Mouse (Mus musculus) intestine, postnatal 0 days (tissue): ENCODE measurements around the gene Trf. TPM values are rescaled to one million over a fixed set of nuclear protein-coding genes. Genes with fewer than 3 reads are reported as not detected.
"Not testable (repeated sequence)": the region's sequence is repeated elsewhere in the genome, so short reads cannot be mapped to it uniquely, and the experiment has no call there.

Source experiments
- ATAC-seq: fragments of 200-750 bp; cut with Nextera tagmentation; 2 replicates; pipeline ENCODE4 v1.8.0; 2017; ENCODE audit warnings: mild to moderate bottlenecking, moderate TSS enrichment, moderate library complexity
- H3K27ac ChIP-seq: fragments of 300-500 bp; sonication (generic); 2 replicates; pipeline ENCODE4 v1.5.1; 2014; ENCODE audit warnings: mild to moderate bottlenecking, low read depth, low read length, moderate library complexity
- H3K27me3 ChIP-seq: fragments of 300-500 bp; sonication (generic); replicated peaks from 2 replicates; pipeline ENCODE4 v1.6.1; 2014; ENCODE audit warnings: low read length, mixed read lengths; ENCODE audit not compliant: control insufficient read depth, insufficient read depth
- H3K36me3 ChIP-seq: fragments of 300-500 bp; sonication (generic); 2 replicates; pipeline ENCODE4 v1.6.1; 2014; ENCODE audit warnings: mild to moderate bottlenecking, moderate library complexity; ENCODE audit not compliant: control insufficient read depth, insufficient read depth
- H3K4me1 ChIP-seq: fragments of 300-500 bp; sonication (generic); replicated peaks from 2 replicates; pipeline ENCODE4 v1.6.1; 2014; ENCODE audit warnings: antibody characterized with exemption, low read length, mixed read lengths; ENCODE audit not compliant: control insufficient read depth, insufficient read depth
- H3K4me2 ChIP-seq: fragments of 300-500 bp; sonication (generic); replicated peaks from 2 replicates; pipeline ENCODE4 v1.6.1; 2014; ENCODE audit warnings: low read depth, mild to moderate bottlenecking, moderate library complexity
- H3K4me3 ChIP-seq: fragments of 300-500 bp; sonication (generic); 2 replicates; pipeline ENCODE4 v1.5.1; 2014; ENCODE audit warnings: low read depth, low read length
- H3K9ac ChIP-seq: fragments of 300-500 bp; sonication (generic); 2 replicates; pipeline ENCODE4 v1.6.1; 2014; ENCODE audit warnings: mild to moderate bottlenecking, low read depth, low read length
- H3K9me3 ChIP-seq: fragments of 300-500 bp; sonication (generic); 2 replicates; pipeline ENCODE4 v1.6.1; 2016; ENCODE audit warnings: mixed run types; ENCODE audit not compliant: control insufficient read depth
- CTCF ChIP-seq: sonication (generic); IDR thresholded peaks from 2 replicates; pipeline ENCODE4 v1.5.1; 2016; ENCODE audit warnings: low read depth, mild to moderate bottlenecking, control low read depth, antibody characterized with exemption, moderate library complexity
- WGBS: fragments of 180-500 bp; shearing (Covaris S2); extraction: QIAGEN DNeasy Blood & Tissue Kit; methylation state at CpG from one replicate; pipeline ENCODE4 v1.1.7; 2014; 5-methylcytosine and 5-hydroxymethylcytosine counted together
- polyA plus RNA-seq: library from polyadenylated mRNA; unstranded; fragments of >200 nt; fragmentation: Nextera tagmentation; extraction: Ambion mirVana; gene quantifications from 2 replicates; pipeline ENCODE4 v1.2.1, GENCODE M21; 2015

Trf gene
- polyA plus RNA-seq, 1 experiment from 2014 or later = 245 TPM

- H3K36me3 ChIP-seq = no peaks in the 10 kb centered on the region
- H3K27me3 ChIP-seq = no peaks in the 10 kb centered on the region
- no peaks in the 10 kb centered on the region for H3K4me1 ChIP-seq
- H3K9ac ChIP-seq = peak overlapping the region; percentile 17; the same call in 1 of the 2 replicates
- H3K9me3 ChIP-seq = no peaks in the 10 kb centered on the region
- no peak for TF ChIP-seq CTCF
- no peak for ATAC-seq
- 42% methylated on average over 3 of the region's 3 CpGs for WGBS
- H3K27ac ChIP-seq = no peak overlapping the region
- H3K4me3 ChIP-seq = peak overlapping the region; percentile 34; the same call in 1 of the 2 replicates
- H3K4me2 ChIP-seq = peak overlapping the region; percentile 70
These were observed 49.9 kb downstream of the Trf start for GRCm38 (mm10) chr9:103180303-103180702.

GRCm38 (mm10) chr9:103175692-103176091, 54.6 kb downstream of the Trf start:
- TF ChIP-seq CTCF = no peak
- Histone ChIP-seq H3K4me2 (no peak overlapping the region), H3K9ac (no peak overlapping the region), H3K27ac (no peak overlapping the region), H3K27me3 (no peaks in the 10 kb centered on the region), H3K36me3 (no peaks in the 10 kb centered on the region), H3K9me3 (no peaks in the 10 kb centered on the region), H3K4me3 (no peak overlapping the region), H3K4me1 (no peaks in the 10 kb centered on the region)
- 97% methylated on average over 7 of the region's 7 CpGs for WGBS
- no peak for ATAC-seq

GRCm38 (mm10) chr9:103174771-103175519, 55.3 kb downstream of the Trf start:
- peak; percentile 77 for TF ChIP-seq CTCF
- Histone ChIP-seq H3K9ac (no peak overlapping the region), H3K9me3 (no peaks in the 10 kb centered on the region), H3K4me2 (no peak overlapping the region), H3K4me3 (no peak overlapping the region), H3K36me3 (no peaks in the 10 kb centered on the region), H3K27ac (no peak overlapping the region), H3K4me1 (no peaks in the 10 kb centered on the region), H3K27me3 (no peaks in the 10 kb centered on the region)
- 59% methylated on average over 6 of the region's 6 CpGs for WGBS
- peak; percentile 41 for ATAC-seq

- Histone ChIP-seq H3K4me3 (no peak overlapping the region), H3K36me3 (no peaks in the 10 kb centered on the region), H3K27ac (no peak overlapping the region), H3K4me2 (no peak overlapping the region), H3K9ac (no peak overlapping the region), H3K27me3 (no peaks in the 10 kb centered on the region), H3K4me1 (no peaks in the 10 kb centered on the region), H3K9me3 (no peaks in the 10 kb centered on the region)
- no peak for TF ChIP-seq CTCF
- 75% methylated on average over 7 of the region's 7 CpGs for WGBS
- ATAC-seq = no peak
These were observed 61.5 kb downstream of the Trf start for GRCm38 (mm10) chr9:103168771-103169170.

- TF ChIP-seq CTCF = peak; percentile 23; the same call in 1 of the 2 replicates
- H3K4me1 ChIP-seq = no peaks in the 10 kb centered on the region
- H3K36me3 ChIP-seq = no peaks in the 10 kb centered on the region
- H3K4me3 ChIP-seq = no peak overlapping the region
- H3K9ac ChIP-seq = no peak overlapping the region
- no peak for ATAC-seq
- WGBS = 75% methylated on average over 6 of the region's 6 CpGs
- no peak overlapping the region for H3K27ac ChIP-seq
- no peaks in the 10 kb centered on the region for H3K9me3 ChIP-seq
- H3K27me3 ChIP-seq = no peaks in the 10 kb centered on the region
- H3K4me2 ChIP-seq = no peak overlapping the region
These were observed 62.2 kb downstream of the Trf start for GRCm38 (mm10) chr9:103168046-103168445.

- TF ChIP-seq CTCF = no peak
- Histone ChIP-seq H3K27ac (no peak overlapping the region), H3K4me1 (no peaks in the 10 kb centered on the region), H3K9ac (no peak overlapping the region), H3K36me3 (no peaks in the 10 kb centered on the region), H3K4me2 (no peak overlapping the region), H3K27me3 (no peaks in the 10 kb centered on the region), H3K4me3 (no peak overlapping the region), H3K9me3 (no peaks in the 10 kb centered on the region)
- WGBS = 78% methylated on average over 15 of the region's 15 CpGs
- ATAC-seq = no peak
These were observed 66.4 kb downstream of the Trf start for GRCm38 (mm10) chr9:103163806-103164205.

GRCm38 (mm10) chr9:103155158-103155557, 75.1 kb downstream of the Trf start:
- not testable (repeated sequence) for ATAC-seq, H3K27ac ChIP-seq, H3K4me2 ChIP-seq, H3K4me3 ChIP-seq, H3K9ac ChIP-seq, H3K4me1 ChIP-seq, H3K36me3 ChIP-seq, H3K27me3 ChIP-seq, H3K9me3 ChIP-seq
- 71% methylated on average over 7 of the region's 7 CpGs for WGBS
